Mouse (Mus musculus): ENCODE results near the gene Cplx2. TPM values are rescaled to one million over a fixed set of nuclear protein-coding genes. Genes with fewer than 3 reads are reported as not detected.

Cplx2 gene
- total RNA-seq, 2 experiments from 2014 or later = 0.34 TPM; not detected in 1

GRCm38 (mm10) chr13:54359181-54359580 lies 12.0 kb upstream of the Cplx2 start:
- no peak for ATAC-seq (replicated peaks; ENCODE audit: low FRiP score, poor library complexity, severe bottlenecking)

GRCm38 (mm10) chr13:54364686-54365085 lies 6.5 kb upstream of the Cplx2 start:
- no peak for ATAC-seq (replicated peaks; ENCODE audit: low FRiP score, poor library complexity, severe bottlenecking)

GRCm38 (mm10) chr13:54367758-54368157 lies 3.4 kb upstream of the Cplx2 start:
- no peak for ATAC-seq (replicated peaks; ENCODE audit: low FRiP score, poor library complexity, severe bottlenecking)

GRCm38 (mm10) chr13:54368181-54368580 lies 3.0 kb upstream of the Cplx2 start:
- no peak for ATAC-seq (replicated peaks; ENCODE audit: low FRiP score, poor library complexity, severe bottlenecking)

- no peak for ATAC-seq (replicated peaks; ENCODE audit: low FRiP score, poor library complexity, severe bottlenecking)
Observed at GRCm38 (mm10) chr13:54371387-54372330, 510 bp downstream of the Cplx2 start.

GRCm38 (mm10) chr13:54372665-54373064 lies 1.5 kb downstream of the Cplx2 start:
- no peak for ATAC-seq (replicated peaks; ENCODE audit: low FRiP score, poor library complexity, severe bottlenecking)

- no peak for ATAC-seq (replicated peaks; ENCODE audit: low FRiP score, poor library complexity, severe bottlenecking)
Observed at GRCm38 (mm10) chr13:54374106-54374706, 3.1 kb downstream of the Cplx2 start.

- ATAC-seq (replicated peaks; ENCODE audit: low FRiP score, poor library complexity, severe bottlenecking) = no peak
Observed at GRCm38 (mm10) chr13:54375497-54376495, 4.6 kb downstream of the Cplx2 start.

- no peak for ATAC-seq (replicated peaks; ENCODE audit: low FRiP score, poor library complexity, severe bottlenecking)
Observed at GRCm38 (mm10) chr13:54376736-54377135, 5.6 kb downstream of the Cplx2 start.

GRCm38 (mm10) chr13:54378051-54378450 lies 6.9 kb downstream of the Cplx2 start:
- ATAC-seq (replicated peaks; ENCODE audit: low FRiP score, poor library complexity, severe bottlenecking) = no peak

GRCm38 (mm10) chr13:54380421-54380820 lies 9.3 kb downstream of the Cplx2 start:
- no peak for ATAC-seq (replicated peaks; ENCODE audit: low FRiP score, poor library complexity, severe bottlenecking)

GRCm38 (mm10) chr13:54381396-54381795 lies 10.2 kb downstream of the Cplx2 start:
- no peak for ATAC-seq (replicated peaks; ENCODE audit: low FRiP score, poor library complexity, severe bottlenecking)

- no peak for ATAC-seq (replicated peaks; ENCODE audit: low FRiP score, poor library complexity, severe bottlenecking)
Observed at GRCm38 (mm10) chr13:54383531-54383930, 12.4 kb downstream of the Cplx2 start.

- ATAC-seq (replicated peaks; ENCODE audit: low FRiP score, poor library complexity, severe bottlenecking) = no peak
Observed at GRCm38 (mm10) chr13:54384518-54384917, 13.4 kb downstream of the Cplx2 start.

GRCm38 (mm10) chr13:54385008-54386004 lies 14.2 kb downstream of the Cplx2 start:
- ATAC-seq (replicated peaks; ENCODE audit: low FRiP score, poor library complexity, severe bottlenecking) = no peak

GRCm38 (mm10) chr13:54389971-54390564 lies 18.9 kb downstream of the Cplx2 start:
- no peak for ATAC-seq (replicated peaks; ENCODE audit: low FRiP score, poor library complexity, severe bottlenecking)

- ATAC-seq (replicated peaks; ENCODE audit: low FRiP score, poor library complexity, severe bottlenecking) = no peak
Observed at GRCm38 (mm10) chr13:54390565-54391013, 19.4 kb downstream of the Cplx2 start.

GRCm38 (mm10) chr13:54391313-54391712 lies 20.2 kb downstream of the Cplx2 start:
- ATAC-seq (replicated peaks; ENCODE audit: low FRiP score, poor library complexity, severe bottlenecking) = no peak
